Mouse (Mus musculus) T-helper 2 cell (primary cell): ENCODE results near the gene Hmga1.

Source experiments
- in situ Hi-C: fragments of 300-600 bp; cut with MboI, MseI; formaldehyde crosslinking; loops from one replicate; pipeline ENCODE4 v1.15.1; 2025; ENCODE audit warnings: high pct_unique_total_duplicates

The Hmga1 gene

DNA sequence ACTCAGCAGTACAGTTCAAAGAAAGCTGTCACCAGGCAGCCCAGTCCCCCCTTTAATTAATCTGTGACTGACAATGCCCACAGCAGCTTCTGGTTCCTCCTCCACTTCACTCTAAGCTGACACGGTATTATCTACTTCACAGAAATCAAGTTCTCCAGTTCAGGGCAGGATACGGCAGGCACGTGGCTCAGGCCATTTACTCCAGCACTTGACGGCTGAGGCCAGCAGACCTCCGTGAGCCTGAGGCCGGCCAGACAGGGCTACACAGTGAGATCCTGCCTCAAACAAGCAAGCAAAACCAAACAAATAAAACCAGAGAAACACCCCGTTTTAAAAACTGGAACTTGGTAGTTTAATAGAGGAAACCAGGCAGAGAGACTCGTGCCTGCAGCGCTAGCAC is 30.4 kb downstream of the Hmga1 start:
- in situ Hi-C loops, result no loop called here

DNA sequence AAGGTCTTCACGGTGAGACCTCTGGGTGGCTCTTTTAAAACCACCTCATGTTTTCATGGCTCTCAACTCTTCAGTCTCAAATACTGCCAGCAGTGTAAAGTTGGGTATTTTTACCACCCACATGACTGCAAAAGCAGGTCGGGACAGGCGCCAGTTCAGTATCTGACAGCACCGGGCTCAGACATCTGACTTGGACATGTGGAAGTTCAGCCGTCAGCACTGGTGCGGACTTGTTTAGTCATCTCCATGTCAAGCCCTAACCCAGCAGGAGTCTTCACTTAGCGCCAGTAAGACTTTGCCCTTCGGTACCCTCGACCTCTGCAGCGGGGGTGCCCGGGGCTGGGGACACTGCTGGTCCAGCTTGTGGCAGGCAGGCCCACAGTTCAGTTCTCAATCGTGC is 31.0 kb downstream of the Hmga1 start:
- in situ Hi-C loops, result no loop called here

DNA sequence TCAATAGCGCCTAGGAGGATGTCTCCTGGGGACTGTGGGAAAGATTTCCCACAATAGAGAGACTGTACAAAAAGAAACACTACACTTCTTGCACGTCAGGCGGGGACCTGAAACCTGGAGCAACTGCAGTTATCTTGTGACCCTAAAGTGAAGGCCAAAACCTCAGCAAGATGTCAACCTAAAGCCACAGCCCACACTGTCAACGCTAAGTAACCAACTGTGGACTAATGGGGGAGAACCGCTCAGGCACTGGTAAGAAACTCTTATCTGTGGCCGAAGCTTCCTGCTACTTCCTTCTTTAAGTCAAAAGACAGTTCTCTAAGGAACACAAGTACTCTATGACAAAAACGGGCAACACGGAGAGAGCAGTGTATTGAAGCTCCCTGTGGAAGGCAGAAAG is 31.9 kb downstream of the Hmga1 start:
- in situ Hi-C loops, result no loop called here

DNA sequence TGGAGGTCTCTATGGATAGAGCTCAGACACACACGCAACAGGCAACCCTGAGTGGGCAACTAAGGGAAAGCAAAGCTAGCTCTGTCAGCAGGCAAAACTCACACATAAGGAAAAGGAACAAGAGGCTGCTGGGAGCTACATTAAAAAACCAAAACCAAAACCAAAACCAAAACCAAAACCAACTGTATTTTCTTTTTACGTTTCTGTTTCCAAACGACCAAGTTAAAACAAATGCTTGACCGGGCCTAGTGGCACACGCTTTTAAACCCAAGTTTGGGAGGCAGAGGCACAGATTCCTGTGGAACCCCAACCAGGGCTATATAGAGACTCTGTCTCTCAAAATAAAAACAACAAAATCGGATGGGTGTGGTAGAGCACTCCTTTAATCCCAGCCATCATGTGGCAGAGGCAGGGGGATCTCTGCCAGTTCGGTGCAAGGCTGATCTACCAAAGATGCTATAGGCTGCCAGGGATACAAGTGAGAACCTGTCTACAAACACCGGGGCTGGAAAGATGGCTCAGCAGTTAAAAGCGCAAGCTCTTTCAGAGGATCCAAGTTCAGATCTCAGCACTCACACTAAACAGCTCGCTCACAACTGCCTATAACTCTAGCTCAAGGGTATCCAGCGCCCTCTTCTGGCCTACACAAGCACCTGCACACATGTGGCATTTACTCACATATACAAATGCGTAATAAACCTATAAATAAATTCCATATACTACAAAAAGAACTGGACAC is 35.7 kb downstream of the Hmga1 start:
- in situ Hi-C loops, result no loop called here

DNA sequence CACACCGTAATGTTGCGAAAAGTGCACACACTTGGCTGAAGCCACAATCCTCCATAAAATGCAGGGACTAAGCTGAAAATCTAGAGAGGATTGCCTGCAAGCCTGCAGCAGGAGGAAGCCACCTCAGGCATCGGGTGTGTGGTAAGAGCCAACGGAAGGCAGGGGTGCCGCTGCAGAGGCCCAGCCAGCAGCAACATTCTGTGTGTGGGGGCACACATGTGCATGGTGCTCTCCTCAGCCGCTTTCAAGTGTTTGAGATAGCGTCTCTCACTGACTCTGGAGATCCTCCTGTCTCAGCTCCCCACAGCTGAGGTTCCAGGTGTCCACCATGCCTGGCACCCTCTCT is 36.2 kb downstream of the Hmga1 start:
- in situ Hi-C loops, result no loop called here

DNA sequence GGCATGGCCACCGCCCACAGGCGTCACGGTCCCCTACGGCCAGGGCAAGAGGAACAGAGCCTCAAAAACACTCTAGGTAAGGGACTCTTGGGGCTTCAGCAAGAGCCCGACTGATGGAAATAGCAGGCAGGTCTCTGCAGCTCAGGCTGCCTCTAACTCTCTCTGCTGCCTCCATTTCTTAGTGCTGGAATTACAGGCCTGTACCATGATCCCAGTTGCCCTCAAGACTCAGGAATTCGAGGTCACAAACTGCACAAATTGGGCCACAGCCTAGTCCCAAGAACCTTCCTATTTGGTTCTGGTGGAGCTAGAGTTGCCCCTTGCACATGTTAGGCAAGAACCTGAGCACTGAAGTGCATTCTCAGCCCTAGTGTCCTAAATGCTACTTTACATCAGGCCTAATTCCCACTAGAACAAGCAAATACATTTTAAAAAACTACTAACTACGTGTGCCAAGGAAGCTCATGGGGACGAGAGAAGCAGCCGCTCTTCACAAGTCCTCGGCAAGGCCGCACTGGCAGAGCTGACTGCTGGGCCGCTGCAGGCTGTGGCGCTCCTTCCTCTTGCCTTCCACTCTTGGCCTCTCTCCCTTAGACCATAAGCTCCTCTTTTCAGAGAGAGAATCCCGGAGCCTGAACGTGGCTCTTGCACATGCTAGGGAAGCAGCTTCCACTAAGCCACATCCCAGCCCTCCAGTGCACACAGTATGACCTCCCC is 39.5 kb downstream of the Hmga1 start:
- in situ Hi-C loops, result no loop called here

DNA sequence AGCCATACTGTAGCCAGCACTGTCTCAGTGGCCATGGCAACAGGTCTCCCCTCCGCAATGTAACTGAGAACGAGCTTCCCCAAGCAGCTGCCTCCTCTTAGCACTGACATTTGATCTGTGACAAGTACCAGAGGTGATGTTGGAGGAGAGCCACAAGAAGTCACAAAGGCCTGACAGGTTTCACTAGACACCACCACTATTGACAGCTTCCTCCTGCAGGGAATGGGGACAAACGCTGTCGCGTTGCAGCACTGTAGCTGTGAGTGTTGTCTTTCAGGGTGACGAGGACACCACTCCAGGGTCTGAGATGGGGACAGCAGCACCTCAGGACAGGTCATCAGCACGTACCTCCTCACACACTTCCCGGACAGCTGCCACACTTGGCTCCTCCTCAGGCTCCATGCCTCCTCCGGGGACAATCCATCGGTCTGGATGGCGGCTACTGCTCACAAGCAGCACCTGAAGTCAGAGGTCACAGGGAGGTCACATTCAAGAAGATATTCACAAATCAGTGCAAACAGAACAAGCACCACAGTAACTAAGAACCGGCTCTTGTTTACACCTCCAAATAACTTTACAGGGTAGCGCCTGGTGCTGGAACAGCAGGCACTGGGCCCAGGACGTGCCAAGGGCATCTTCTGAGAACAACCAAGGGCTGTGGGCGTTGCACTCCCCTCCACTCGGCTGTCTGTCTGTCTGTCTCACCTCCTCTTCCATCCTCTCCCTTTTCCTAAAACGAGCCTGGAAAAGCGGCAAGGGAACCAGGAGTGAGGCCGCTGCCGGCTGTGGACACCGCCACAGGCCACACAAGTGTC is 40.3 kb downstream of the Hmga1 start:
- in situ Hi-C loops, result no loop called here

DNA sequence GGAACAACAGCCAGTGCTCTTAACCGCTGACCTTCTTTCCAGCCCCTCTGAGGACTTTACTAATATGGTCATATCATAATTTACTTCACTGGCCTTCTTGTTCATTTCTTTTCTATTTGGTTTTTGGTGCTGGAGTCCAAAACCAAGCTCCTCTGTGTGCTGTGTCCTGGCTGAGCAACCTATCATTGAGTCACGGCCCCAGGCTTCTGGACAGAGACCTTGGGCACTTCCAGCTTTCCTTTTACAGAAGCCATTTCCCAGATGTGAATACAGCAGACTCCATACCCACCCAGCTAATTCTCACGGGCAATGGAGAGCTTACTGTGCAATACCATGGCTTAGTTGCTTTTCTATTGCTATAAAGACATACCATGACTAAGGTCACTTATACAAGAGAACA is 44.0 kb downstream of the Hmga1 start:
- in situ Hi-C loops, result no loop called here

DNA sequence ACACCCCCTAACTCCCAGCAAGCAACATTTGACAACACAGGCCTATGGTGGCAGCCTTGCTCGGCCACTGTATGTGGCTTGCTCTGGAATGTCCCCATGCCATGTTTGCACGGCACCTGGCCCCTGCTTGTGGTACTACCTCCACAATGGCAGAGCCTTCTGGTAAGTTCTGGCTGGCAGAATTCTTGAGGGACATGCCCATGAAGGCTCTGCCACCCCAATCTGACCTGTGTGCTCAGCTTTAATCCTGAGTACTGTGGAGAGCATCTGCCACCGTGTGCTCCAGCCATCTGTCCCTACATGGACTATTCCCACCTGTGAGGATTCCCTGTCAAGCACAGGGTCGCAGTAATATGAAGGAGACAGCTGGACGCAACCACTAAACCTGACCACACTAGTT is 44.6 kb downstream of the Hmga1 start:
- in situ Hi-C loops, result no loop called here

DNA sequence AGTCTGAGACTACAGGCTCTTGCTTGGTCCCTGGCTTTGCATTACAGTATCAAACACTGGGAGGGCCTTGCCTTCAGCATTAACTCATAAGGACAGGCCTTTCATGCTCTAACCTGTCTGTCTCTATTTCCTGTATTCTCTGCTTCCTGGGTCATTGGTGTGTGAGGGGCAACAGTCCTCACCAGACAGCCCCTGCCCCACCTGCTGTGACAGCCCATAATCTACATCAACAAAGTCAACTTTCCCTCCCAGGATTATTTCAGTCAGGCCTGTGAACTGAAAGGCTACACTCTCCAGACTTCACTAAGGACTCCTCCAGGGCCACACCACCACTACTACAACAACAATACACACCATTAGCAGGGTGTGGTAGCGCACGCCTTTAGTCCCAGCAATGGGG is 46.7 kb downstream of the Hmga1 start:
- in situ Hi-C loops, result no loop called here

DNA sequence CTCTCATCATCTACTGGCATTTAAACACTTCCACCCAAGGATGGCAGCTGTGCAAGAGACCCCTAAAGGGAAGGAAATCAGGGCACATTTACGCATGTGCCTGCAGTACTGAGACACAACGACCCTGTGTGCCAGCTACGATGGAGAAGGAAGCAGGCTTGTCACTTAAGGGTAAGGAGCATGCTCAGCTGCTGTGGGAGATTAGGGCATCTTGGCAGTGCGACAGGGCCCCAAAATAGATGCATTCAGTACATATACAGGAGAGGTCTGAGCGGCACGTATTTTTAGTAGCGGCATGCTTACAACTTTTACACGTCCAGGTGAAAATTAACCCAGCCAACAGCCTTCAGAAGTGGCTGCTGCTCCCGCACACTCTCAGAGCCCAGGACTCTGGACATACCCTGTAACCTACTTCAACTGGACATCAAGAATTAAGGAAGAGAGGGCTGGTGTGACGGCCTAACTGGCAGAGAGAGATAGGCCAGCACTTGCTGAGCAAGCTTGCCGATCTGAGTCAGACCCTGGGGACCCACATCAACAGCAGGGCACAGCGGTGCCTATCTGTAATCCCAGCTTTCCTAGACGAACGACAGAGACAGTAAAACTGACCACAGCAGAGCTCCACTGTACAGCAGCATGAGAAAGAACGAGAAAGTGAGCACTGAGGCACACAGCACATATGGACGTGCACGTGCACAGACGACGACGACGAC is 47.4 kb downstream of the Hmga1 start:
- in situ Hi-C loops, result no loop called here

DNA sequence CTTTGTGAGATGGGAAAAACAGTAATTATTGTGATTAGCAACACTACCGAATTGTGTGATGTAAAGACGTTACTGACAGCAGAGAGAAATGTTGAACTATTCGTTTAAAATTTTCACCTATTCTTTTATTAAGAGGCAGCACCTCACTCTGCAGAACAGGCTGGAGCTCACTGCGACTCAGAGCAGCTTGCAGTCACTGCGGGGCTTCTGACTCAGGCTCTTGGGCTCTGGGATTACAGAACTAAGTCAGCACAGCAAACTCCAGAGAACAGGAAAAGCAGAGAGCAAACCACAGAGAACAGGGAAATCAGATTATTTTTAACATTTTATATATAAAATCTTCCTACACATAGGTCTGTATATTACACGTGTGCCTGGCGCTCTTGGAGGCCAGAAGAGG is 53.3 kb downstream of the Hmga1 start:
- in situ Hi-C loops, result no loop called here

DNA sequence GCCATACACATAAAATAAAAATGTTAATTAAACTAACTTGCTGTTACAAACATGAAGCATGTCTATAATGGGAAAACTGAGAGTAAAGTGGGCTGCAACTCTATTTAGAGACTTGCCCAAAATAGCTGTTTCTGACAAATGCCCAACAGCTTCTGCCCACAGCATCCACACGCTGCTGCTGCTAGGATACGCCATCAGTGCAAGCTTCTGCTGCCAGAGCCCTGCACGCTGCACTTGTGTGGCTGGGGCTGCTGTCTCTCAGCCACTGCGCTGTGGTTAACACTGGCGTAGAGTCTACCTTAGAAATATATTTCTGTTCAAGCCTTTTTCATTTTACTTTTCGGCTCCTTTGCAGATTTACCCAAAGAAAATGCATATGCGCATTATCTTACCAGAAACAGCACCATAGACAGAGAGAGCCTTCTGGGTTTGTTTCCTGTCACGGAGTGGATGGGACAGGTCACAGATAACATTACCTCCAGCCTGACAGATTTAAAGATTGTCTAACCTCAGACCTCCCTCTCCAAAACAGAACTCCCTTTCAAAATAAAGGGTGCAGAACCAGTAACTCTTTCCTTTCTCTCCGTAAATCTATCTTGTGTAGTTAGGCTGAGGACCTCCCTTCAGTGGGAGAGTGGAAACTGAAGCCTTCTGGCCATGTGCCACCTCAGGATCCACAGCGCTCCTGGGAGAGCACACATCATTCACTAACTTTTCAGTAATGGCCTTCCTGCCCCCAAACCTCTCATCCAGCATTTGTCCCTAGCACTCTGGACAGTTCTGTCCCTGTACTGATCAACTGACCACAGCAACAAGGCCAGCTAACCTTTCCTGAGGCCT is 54.6 kb downstream of the Hmga1 start:
- in situ Hi-C loops, result no loop called here

DNA sequence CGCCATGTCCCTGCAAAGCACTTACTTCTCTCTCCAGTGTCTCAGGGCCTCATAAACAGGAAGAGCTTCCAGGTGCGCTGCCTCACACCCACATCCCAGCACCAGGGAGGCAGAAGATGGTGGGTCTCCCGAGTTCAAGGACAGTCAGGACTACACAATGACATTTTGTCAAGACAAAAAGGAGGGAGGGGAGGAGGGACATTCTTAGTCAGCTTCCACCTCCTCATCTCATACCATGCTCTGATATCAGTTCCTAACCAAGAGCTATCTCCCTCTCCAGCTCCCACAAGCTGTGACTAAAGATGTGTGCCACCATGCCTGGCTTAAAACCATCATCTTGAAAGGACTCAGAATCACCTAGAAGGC is 55.2 kb downstream of the Hmga1 start:
- in situ Hi-C loops, result no loop called here

DNA sequence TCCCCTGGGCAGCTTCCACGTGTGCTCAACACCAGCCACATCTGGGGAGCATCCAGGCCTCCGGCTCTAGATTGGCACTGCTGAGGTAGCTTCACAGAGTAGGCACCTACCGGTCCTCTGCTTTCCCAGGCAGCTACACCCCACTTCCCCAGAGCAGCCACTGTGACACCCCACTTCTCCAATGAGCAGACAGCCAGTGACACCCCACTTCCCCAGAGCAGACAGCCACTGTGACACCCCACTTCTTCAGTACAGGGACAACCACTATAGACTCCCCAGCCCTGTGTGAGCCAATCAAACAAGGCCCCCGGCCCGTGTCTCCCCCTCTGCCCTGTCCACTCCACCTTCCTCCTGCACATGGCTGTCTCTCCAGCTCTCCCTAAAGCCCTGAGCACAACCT is 55.7 kb downstream of the Hmga1 start:
- in situ Hi-C loops, result no loop called here

DNA sequence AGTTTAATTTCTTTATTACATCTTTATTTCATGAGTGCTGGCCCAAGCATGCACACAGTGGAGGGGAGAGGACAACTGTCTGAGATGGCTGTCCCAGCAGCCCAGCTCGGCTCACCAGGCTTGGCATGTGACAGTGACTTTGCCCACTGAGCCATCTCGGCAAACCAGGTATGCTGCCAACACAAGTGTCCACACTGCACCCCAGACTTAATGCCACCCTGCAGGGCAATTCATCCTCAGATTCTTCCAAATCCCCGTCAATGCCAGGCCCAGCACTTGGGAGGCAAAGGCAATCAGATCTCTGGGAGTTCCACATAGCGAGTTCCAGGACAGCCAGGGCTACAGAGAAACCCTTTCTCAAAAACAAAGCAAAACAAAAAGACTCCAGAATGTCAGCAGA is 56.7 kb downstream of the Hmga1 start:
- in situ Hi-C loops, result no loop called here
